Mouse (Mus musculus) urinary bladder, adult 2 months (tissue): ENCODE measurements around the gene Olfr1166. TPM values are rescaled to one million over a fixed set of nuclear protein-coding genes. Genes with fewer than 3 reads are reported as not detected.
"Not testable (repeated sequence)": the region's sequence is repeated elsewhere in the genome, so short reads cannot be mapped to it uniquely, and the experiment has no call there.

ENCODE experiments used
- DNase-seq: peaks from one replicate; pipeline ENCODE4 v3.0.0; 2022; ENCODE audit warnings: low spot score
- polyA plus RNA-seq: library from polyadenylated mRNA; depleted of rRNA; stranded (reverse); fragments of >200 nt; gene quantifications from 2 replicates; pipeline ENCODE4 v1.2.3, GENCODE M21; 2012; rRNA removed

Olfr1166 gene
- polyA plus RNA-seq = not detected in 2 replicates

DNA sequence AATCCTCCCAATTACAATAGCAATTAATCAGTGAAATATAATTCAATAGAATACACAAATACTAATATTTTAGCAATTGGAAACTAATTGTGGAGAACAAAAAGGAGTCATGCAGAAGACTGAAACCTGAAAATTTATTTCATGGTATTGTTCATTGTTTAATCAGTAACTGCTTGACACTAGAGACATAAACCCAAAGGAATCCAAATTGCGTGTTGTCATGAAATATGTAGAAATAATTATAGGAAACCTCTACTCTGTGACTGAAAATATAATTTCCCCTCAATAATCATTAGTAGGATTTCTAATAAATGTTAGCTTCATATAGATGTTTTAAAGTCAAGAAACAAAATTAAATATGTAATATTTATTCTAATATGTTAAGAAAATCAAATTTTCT lies at the start of gene Olfr1166:
TSS of gene Olfr1166 (minus strand) at position 101 of the 400 bp plus-strand sequence.
- DNase-seq = no peak

DNA sequence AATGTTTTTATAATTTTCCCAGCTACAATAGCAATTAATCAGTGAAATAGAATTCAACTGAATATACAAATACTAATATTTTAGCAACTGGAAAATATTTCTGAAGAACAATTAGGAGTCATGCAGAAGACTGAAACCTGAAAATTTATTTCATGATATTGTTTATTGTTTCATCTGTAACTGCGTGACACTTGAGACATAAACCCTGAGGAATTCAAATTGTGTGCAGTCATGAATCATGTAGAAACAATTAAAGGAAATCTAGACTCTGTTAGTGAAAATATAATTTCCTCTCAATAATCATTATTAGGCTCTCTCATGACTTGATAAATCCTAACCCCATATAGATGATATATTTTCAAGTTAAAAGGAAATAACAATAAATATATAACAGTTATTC lies 27.0 kb upstream of the Olfr1166 start, which contains the start of gene Olfr1167:
TSS of gene Olfr1167 (minus strand) at position 101 of the 400 bp plus-strand sequence.
- DNase-seq = not testable (repeated sequence)

DNA sequence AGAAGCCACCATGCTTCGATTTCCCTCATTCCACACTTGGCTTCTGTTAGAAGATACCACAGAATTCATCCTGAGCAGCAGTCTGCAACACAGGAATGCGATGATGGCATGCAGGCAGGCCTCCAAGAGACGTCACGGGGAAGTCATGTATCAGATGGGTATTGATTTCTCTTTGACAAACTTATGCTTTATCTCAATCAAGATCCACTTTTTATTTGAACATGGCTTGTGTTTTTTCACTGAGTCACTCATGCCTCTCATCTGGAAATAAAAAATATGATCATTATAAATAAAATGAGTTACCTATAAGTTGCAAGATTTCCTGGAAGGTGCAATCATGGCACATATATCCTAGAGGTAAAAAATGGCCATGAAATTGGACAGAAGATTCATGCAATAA lies 34.2 kb downstream of the Olfr1166 start, which contains the start of gene Olfr1164:
TSS of gene Olfr1164 (minus strand) at position 101 of the 400 bp plus-strand sequence.
- no peak for DNase-seq

Other genes with a start within 250 kb of the Olfr1166 start
- not detected in 2 replicates for gene Olfr1153, start 233.3 kb downstream of the Olfr1166 start, polyA plus RNA-seq
- gene Olfr1154, start 223.1 kb downstream of the Olfr1166 start, polyA plus RNA-seq = not detected in 2 replicates
- not detected in 2 replicates for gene Olfr1155, start 183.1 kb downstream of the Olfr1166 start, polyA plus RNA-seq
- not detected in 2 replicates for gene Olfr1156, start 175.2 kb downstream of the Olfr1166 start, polyA plus RNA-seq
- gene Olfr1157, start 160.0 kb downstream of the Olfr1166 start, polyA plus RNA-seq = not detected in 2 replicates
- gene Olfr74, start 153.6 kb downstream of the Olfr1166 start, polyA plus RNA-seq = not detected in 2 replicates
- gene Olfr1158, start 138.2 kb downstream of the Olfr1166 start, polyA plus RNA-seq = not detected in 2 replicates
- not detected in 2 replicates for gene Olfr1160, start 120.0 kb downstream of the Olfr1166 start, polyA plus RNA-seq
- gene Olfr1161, start 105.5 kb downstream of the Olfr1166 start, polyA plus RNA-seq = not detected in 2 replicates
- not detected in 2 replicates for gene Olfr73, start 90.6 kb downstream of the Olfr1166 start, polyA plus RNA-seq
- gene Olfr1162, start 77.1 kb downstream of the Olfr1166 start, polyA plus RNA-seq = not detected in 2 replicates
- gene Olfr1163, start 56.4 kb downstream of the Olfr1166 start, polyA plus RNA-seq = not detected in 2 replicates
- not detected in 2 replicates for gene Olfr1164, start 34.3 kb downstream of the Olfr1166 start, polyA plus RNA-seq
- gene Olfr1167, start 26.9 kb upstream of the Olfr1166 start, polyA plus RNA-seq = not detected in 2 replicates
- not detected in 2 replicates for gene Olfr1168, start 53.6 kb upstream of the Olfr1166 start, polyA plus RNA-seq
- gene Olfr1170, start 100.1 kb upstream of the Olfr1166 start, polyA plus RNA-seq = not detected in 2 replicates
- gene Olfr1173, start 151.6 kb upstream of the Olfr1166 start, polyA plus RNA-seq = not detected in 2 replicates
- gene Olfr1174-ps, start 186.9 kb upstream of the Olfr1166 start, polyA plus RNA-seq = not detected in 2 replicates
- not detected in 2 replicates for gene Olfr1175-ps, start 198.9 kb upstream of the Olfr1166 start, polyA plus RNA-seq
- gene Olfr1176, start 208.4 kb upstream of the Olfr1166 start, polyA plus RNA-seq = not detected in 2 replicates
- gene Olfr1177-ps, start 218.2 kb upstream of the Olfr1166 start, polyA plus RNA-seq = not detected in 2 replicates